Mouse (Mus musculus): Measurements from ENCODE around the gene St3gal4. TPM values are rescaled to one million over a fixed set of nuclear protein-coding genes. Genes with fewer than 3 reads are reported as not detected.

Gene St3gal4
- total and polyA plus RNA-seq, 3 experiments, result 54.2 to 56.3 TPM; not detected in 1

DNA sequence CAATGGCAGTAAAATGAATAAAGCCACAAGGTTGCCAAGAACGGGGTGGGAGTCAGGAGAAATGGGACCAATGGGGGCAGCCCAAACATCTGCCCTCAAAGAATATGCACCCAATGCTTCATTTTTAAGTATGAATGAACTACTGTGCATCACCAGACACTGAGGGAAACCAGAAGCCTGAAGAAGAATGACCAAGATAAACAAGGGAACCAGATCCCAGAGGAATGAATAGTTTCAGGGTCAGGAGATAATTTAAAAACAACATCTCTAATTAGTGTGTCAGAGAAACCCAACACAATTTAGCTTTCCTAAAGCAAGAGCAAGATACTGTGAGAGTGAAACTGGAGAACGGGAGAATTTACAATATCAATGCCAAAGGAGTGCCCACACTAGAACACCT lies 41.6 kb upstream of the St3gal4 start:
- peaks cover 0 to 2% of the 10 kb centered on the region in 2 experiments; a peak in 2 of 4 replicates for H3K36me3 ChIP-seq (ENCODE audit: control insufficient read depth in 1 of 2, insufficient read depth in 2 of 2, low read length in 2 of 2)
- no peaks in the 10 kb centered on the region for H3K79me2 ChIP-seq (ENCODE audit: control insufficient read depth, insufficient read depth, low read length, poor library complexity)

DNA sequence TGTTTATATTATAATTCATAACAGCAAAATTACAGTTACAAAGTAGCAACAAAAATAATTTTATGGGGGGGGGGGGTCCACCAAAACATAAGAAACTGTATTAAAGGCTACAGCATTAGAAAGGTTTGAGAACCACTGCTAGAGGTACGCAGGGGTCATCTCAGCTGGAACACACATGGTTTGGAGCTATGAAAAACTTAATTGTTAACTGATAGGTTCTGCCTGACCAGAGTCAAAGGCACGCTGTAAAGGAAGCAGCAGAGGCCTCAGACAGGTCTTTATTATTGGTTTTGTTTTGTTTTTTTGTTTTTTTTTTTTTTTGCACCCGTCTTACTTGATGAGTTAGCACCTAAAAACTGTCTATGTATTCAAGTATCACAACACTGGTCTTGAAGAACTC lies 39.4 kb upstream of the St3gal4 start:
- Histone ChIP-seq H3K4me3 (ENCODE audit: control insufficient read depth in 1 of 2, insufficient read depth in 1 of 2, low read depth in 2 of 2, low read length in 2 of 2) (no peak overlapping the region), H3K27ac (ENCODE audit: control insufficient read depth, low read depth, low read length) (no peak overlapping the region), H3K9me3 (replicated peaks; ENCODE audit: insufficient read depth, low read length) (no peaks in the 10 kb centered on the region), H3K27me3 (ENCODE audit: control insufficient read depth in 1 of 2, insufficient read depth in 2 of 2, low read length in 2 of 2) (no peaks in the 10 kb centered on the region), H3K36me3 (ENCODE audit: control insufficient read depth in 1 of 2, insufficient read depth in 2 of 2, low read length in 2 of 2) (no peaks in the 10 kb centered on the region; a peak in 1 of 4 replicates), H3K79me2 (ENCODE audit: control insufficient read depth, insufficient read depth, low read length, poor library complexity) (no peaks in the 10 kb centered on the region), H3K9ac (ENCODE audit: control insufficient read depth, low read depth, low read length, poor library complexity, severe bottlenecking) (no peak overlapping the region), H3K4me1 (ENCODE audit: control insufficient read depth in 1 of 2, insufficient read depth in 2 of 2, low read length in 2 of 2) (no peaks in the 10 kb centered on the region)
- no peak for TF ChIP-seq TAL1 (IDR thresholded peaks at IDR 0.05; ENCODE audit: low read length)
- no peak for TF ChIP-seq TCF12 (IDR thresholded peaks at IDR 0.05; ENCODE audit: low read depth, low read length)
- TF ChIP-seq BHLHE40 (IDR thresholded peaks at IDR 0.05; ENCODE audit: borderline replicate concordance, low read depth, low read length), result no peak
- TF ChIP-seq USF1 (IDR thresholded peaks at IDR 0.05; ENCODE audit: low read depth, low read length), result no peak
- no peak for TF ChIP-seq SIN3A (IDR thresholded peaks at IDR 0.05; ENCODE audit: low read length)
- TF ChIP-seq POLR2AphosphoS2 (IDR thresholded peaks at IDR 0.05; ENCODE audit: low read length), result no peak
- TF ChIP-seq MEF2A (IDR thresholded peaks at IDR 0.05; ENCODE audit: extremely low read depth, insufficient replicate concordance, low read depth, low read length, poor library complexity, severe bottlenecking), result no peak
- no peak for TF ChIP-seq NELFE (IDR thresholded peaks at IDR 0.05; ENCODE audit: low read depth, low read length)
- no peak for TF ChIP-seq ZMIZ1 (IDR thresholded peaks at IDR 0.05; ENCODE audit: low read depth, low read length)
- no peak for TF ChIP-seq ETS1 (IDR thresholded peaks at IDR 0.05; ENCODE audit: low read depth, low read length)
- no peak for TF ChIP-seq RAD21 (IDR thresholded peaks at IDR 0.05; ENCODE audit: low read depth, low read length)
- no peak for TF ChIP-seq HCFC1 (IDR thresholded peaks at IDR 0.05; ENCODE audit: low read depth, low read length)
- no peak for TF ChIP-seq USF2 (IDR thresholded peaks at IDR 0.05; ENCODE audit: borderline replicate concordance in 1 of 2, insufficient read depth in 1 of 2, low read depth in 1 of 2, low read length in 2 of 2)
- no peak for TF ChIP-seq MAFK (IDR thresholded peaks at IDR 0.05; ENCODE audit: borderline replicate concordance, low read depth, low read length)
- no peak for TF ChIP-seq ZNF384 (IDR thresholded peaks at IDR 0.05; ENCODE audit: low read depth, low read length)
- no peak for TF ChIP-seq JUND (IDR thresholded peaks at IDR 0.05; ENCODE audit: low read depth, low read length)
- TF ChIP-seq CHD1 (IDR thresholded peaks at IDR 0.05; ENCODE audit: low read depth, low read length), result no peak
- DNase-seq (ENCODE audit: low read depth, low spot score), result no peak

More for the DNA sequence above, 41.6 kb upstream of the St3gal4 start:
- DNase-seq (ENCODE audit: low read depth, low spot score), result no peak
- Histone ChIP-seq H3K4me3 (ENCODE audit: control insufficient read depth in 1 of 2, insufficient read depth in 1 of 2, low read depth in 2 of 2, low read length in 2 of 2) (no peak overlapping the region), H3K9ac (ENCODE audit: control insufficient read depth, low read depth, low read length, poor library complexity, severe bottlenecking) (no peak overlapping the region), H3K27ac (ENCODE audit: control insufficient read depth, low read depth, low read length) (no peak overlapping the region), H3K4me1 (ENCODE audit: control insufficient read depth in 1 of 2, insufficient read depth in 2 of 2, low read length in 2 of 2) (no peaks in the 10 kb centered on the region), H3K9me3 (replicated peaks; ENCODE audit: insufficient read depth, low read length) (no peaks in the 10 kb centered on the region), H3K27me3 (ENCODE audit: control insufficient read depth in 1 of 2, insufficient read depth in 2 of 2, low read length in 2 of 2) (no peaks in the 10 kb centered on the region)
- TF ChIP-seq RAD21 (IDR thresholded peaks at IDR 0.05; ENCODE audit: low read depth, low read length) (no peak), RCOR1 (IDR thresholded peaks at IDR 0.05; ENCODE audit: low read depth, low read length) (no peak), POLR2A (IDR thresholded peaks at IDR 0.05; ENCODE audit: control insufficient read depth in 1 of 2, insufficient read depth in 1 of 2, low read depth in 1 of 2, low read length in 2 of 2, poor library complexity in 1 of 2) (no peak), MYC (IDR thresholded peaks at IDR 0.05; ENCODE audit: low read depth, low read length) (no peak), EP300 (IDR thresholded peaks at IDR 0.05; ENCODE audit: low read depth in 1 of 2, low read length in 2 of 2) (no peak), MAX (IDR thresholded peaks at IDR 0.05; ENCODE audit: low read length) (no peak), ETS1 (IDR thresholded peaks at IDR 0.05; ENCODE audit: low read depth, low read length) (no peak), MEF2A (IDR thresholded peaks at IDR 0.05; ENCODE audit: extremely low read depth, insufficient replicate concordance, low read depth, low read length, poor library complexity, severe bottlenecking) (no peak), CHD2 (IDR thresholded peaks at IDR 0.05; ENCODE audit: low read length) (no peak), TCF12 (IDR thresholded peaks at IDR 0.05; ENCODE audit: low read depth, low read length) (no peak), NELFE (IDR thresholded peaks at IDR 0.05; ENCODE audit: low read depth, low read length) (no peak)

Data from MEL (cell line).